In genomic region chr12:73183896-73184295, GRCm38 (mm10) we compare ENCODE assay signal across 26 mouse cellular contexts.
DNase-seq lines count a peak whose midpoint lies in the region; TF ChIP-seq lines count a peak whose summit lies in the region.
"Had no signal": no experiment of that assay in that cellular context is flagged by ENCODE, and none has a peak within 500 bp of the region (broad histone marks: within the 10 kb centered on the region; RNA-seq: fewer than 3 reads in every experiment).

No protein-coding gene starts in this region.

- H3K27ac ChIP-seq in CH12.LX (ENCODE audit: insufficient read depth, low read depth) = no peak overlapping the region
- H3K27ac ChIP-seq: embryonic facial prominence, embryonic 13.5 days; forebrain, embryonic 10.5 days; forebrain, embryonic 13.5 days; heart, embryonic 15.5 days; hindbrain, embryonic 10.5 days; hindbrain, embryonic 13.5 days; intestine, embryonic 15.5 days had no signal

- H3K4me3 ChIP-seq in CH12.LX (replicated peaks in 1 of 3; ENCODE audit: low read depth in 2 of 3, low read length in 2 of 3, poor library complexity in 1 of 3) = no peak overlapping the region
- H3K4me3 ChIP-seq: embryonic facial prominence, embryonic 13.5 days; forebrain, embryonic 10.5 days; forebrain, embryonic 13.5 days; heart, embryonic 12.5 days; heart, embryonic 15.5 days; hindbrain, embryonic 10.5 days; hindbrain, embryonic 13.5 days; intestine, embryonic 15.5 days had no signal

- TF ChIP-seq CTCF in CH12.LX (conservative IDR thresholded peaks at IDR 0.05 in 1 of 2, IDR thresholded peaks at IDR 0.05 in 1 of 2; ENCODE audit: low read depth in 2 of 2, low read length in 2 of 2) = no peak

- TF ChIP-seq POLR2A in CH12.LX (IDR thresholded peaks at IDR 0.05; ENCODE audit: low read depth, low read length) = no peak

- no peaks in the 10 kb centered on the region for H3K9me3 ChIP-seq in CH12.LX (replicated peaks; ENCODE audit: low read length)
- H3K9me3 ChIP-seq: embryonic facial prominence, embryonic 13.5 days; forebrain, embryonic 10.5 days; forebrain, embryonic 13.5 days; heart, embryonic 12.5 days; heart, embryonic 15.5 days; hindbrain, embryonic 10.5 days; hindbrain, embryonic 13.5 days; intestine, embryonic 15.5 days had no signal

- peak; percentile 24 for DNase-seq in embryo, embryonic 10 days (ENCODE audit: low spot score)
- DNase-seq in embryo, embryonic 11 days = no peak
- DNase-seq in A20 (ENCODE audit: low read depth, low spot score) (peak; percentile 81), CH12.LX (ENCODE audit: extremely low read depth) (peak; percentile 71)
- DNase-seq in retina, postnatal 1 day = peak; percentile 13
- DNase-seq in frontal cortex, adult 2 months (ENCODE audit: extremely low spot score in 1 of 2, low spot score in 1 of 2) = no peak
- DNase-seq in c-Kit-positive CD71-positive TER-119-positive erythroid progenitor cells, embryonic 14.5 days (ENCODE audit: low spot score) = no peak
- DNase-seq: adrenal gland, adult 8-10 months; adrenal gland, postnatal 25 days; cerebellum, adult 11 months; cerebellum, adult 2 months; cerebellum, adult 9-11 months; cerebellum, postnatal 36 days; gastrocnemius, postnatal 25 days; heart, adult 18-20 months; heart, postnatal 10 days; heart, postnatal 36 days; kidney, adult 11 months had no signal

- dilution Hi-C loops in CH12.LX (cut with MboI; ENCODE audit: extremely low pct_ligation_motif_present, extremely low pct_unique_long_range_greater_than_20kb, low sequenced_read_pairs) = no loop called here

- peaks cover 4 to 21% of the 10 kb centered on the region in 2 experiments for H3K4me1 ChIP-seq in CH12.LX (ENCODE audit: control insufficient read depth in 1 of 2, insufficient read depth in 2 of 2)
- H3K4me1 ChIP-seq: forebrain, embryonic 13.5 days; heart, embryonic 12.5 days; heart, embryonic 15.5 days; hindbrain, embryonic 10.5 days; hindbrain, embryonic 13.5 days; intestine, embryonic 15.5 days had no signal

- no peak overlapping the region for H3K9ac ChIP-seq in CH12.LX (ENCODE audit: insufficient read depth, low read depth)
- H3K9ac ChIP-seq: embryonic facial prominence, embryonic 13.5 days; forebrain, embryonic 13.5 days; heart, embryonic 12.5 days; heart, embryonic 15.5 days; hindbrain, embryonic 13.5 days; intestine, embryonic 15.5 days had no signal

- in situ Hi-C loops in CH12.LX (cut with MboI; ENCODE audit: low pct_ligation_motif_present, low pct_unique_long_range_greater_than_20kb, low sequenced_read_pairs) = no loop called here

- peaks cover 8 to 36% of the 10 kb centered on the region in 2 experiments for H3K36me3 ChIP-seq in CH12.LX (replicated peaks in 1 of 2; ENCODE audit: control insufficient read depth in 1 of 2, insufficient read depth in 1 of 2, low read length in 1 of 2)

- no peak overlapping the region for H3K4me2 ChIP-seq in CH12.LX (ENCODE audit: insufficient read depth, low read depth, poor library complexity, severe bottlenecking)
- H3K4me2 ChIP-seq: embryonic facial prominence, embryonic 13.5 days; forebrain, embryonic 13.5 days; heart, embryonic 12.5 days; heart, embryonic 15.5 days; hindbrain, embryonic 13.5 days; intestine, embryonic 15.5 days had no signal

- no peak; the same call in 1 of the 2 replicates for TF ChIP-seq RAD21 in CH12.LX (IDR thresholded peaks at IDR 0.05; ENCODE audit: low read depth, low read length)

- H3K27me3 ChIP-seq in CH12.LX (replicated peaks) = no peaks in the 10 kb centered on the region
- H3K27me3 ChIP-seq: embryonic facial prominence, embryonic 13.5 days; forebrain, embryonic 13.5 days; heart, embryonic 12.5 days; heart, embryonic 15.5 days; hindbrain, embryonic 13.5 days; intestine, embryonic 15.5 days had no signal

- H3K79me2 ChIP-seq in CH12.LX (replicated peaks; ENCODE audit: control insufficient read depth, extremely low read depth, insufficient read depth, poor library complexity, severe bottlenecking) = no peaks in the 10 kb centered on the region

- TF ChIP-seq EP300 in CH12.LX (IDR thresholded peaks at IDR 0.05; ENCODE audit: low read length) = peak; percentile 48; the same call in 1 of the 2 replicates

TF ChIP-seq in CH12.LX, 34 proteins besides CTCF, POLR2A, EP300 and RAD21:
- no peak for TF ChIP-seq MEF2A (IDR thresholded peaks at IDR 0.05; ENCODE audit: borderline replicate concordance, low read depth, low read length)
- TF ChIP-seq ELF1 (IDR thresholded peaks at IDR 0.05; ENCODE audit: low read depth, low read length) = 0 out of 2 replicates have a peak, but pooled peaks have one; percentile 42
TF ChIP-seq in CH12.LX: peak in this region for 1.

Comparison
In these comparisons a context has a peak if more than half of its experiments do, and no peak if none do; other contexts are left out.
1. DNase-seq: peak in embryo, embryonic 10 days (single experiment), A20 (single experiment), CH12.LX (single experiment) and retina, postnatal 1 day (single experiment); none in embryo, embryonic 11 days (single experiment), frontal cortex, adult 2 months (0 of 2) and c-Kit-positive CD71-positive TER-119-positive erythroid progenitor cells, embryonic 14.5 days (single experiment).